Mouse (Mus musculus) heart, embryonic 15.5 days (tissue): ENCODE results near the gene Ccdc127. TPM values are rescaled to one million over a fixed set of nuclear protein-coding genes. Genes with fewer than 3 reads are reported as not detected.

ENCODE experiments used
- ATAC-seq: fragments of 200-750 bp; cut with Nextera tagmentation; replicated peaks from 2 replicates; pipeline ENCODE4 v1.8.0; 2017; ENCODE audit warnings: low read depth, moderate TSS enrichment; ENCODE audit not compliant: insufficient number of reproducible peaks, insufficient read depth, low FRiP score
- H3K27ac ChIP-seq: fragments of 300-500 bp; sonication (generic); 2 replicates; pipeline ENCODE4 v1.5.1; 2015; ENCODE audit warnings: mild to moderate bottlenecking, inconsistent platforms
- H3K27me3 ChIP-seq: fragments of 300-500 bp; sonication (generic); 2 replicates; pipeline ENCODE4 v1.6.1; 2015; ENCODE audit warnings: inconsistent platforms
- H3K36me3 ChIP-seq: fragments of 300-500 bp; sonication (generic); 2 replicates; pipeline ENCODE4 v1.6.1; 2015; ENCODE audit warnings: mild to moderate bottlenecking, inconsistent platforms
- H3K4me1 ChIP-seq: fragments of 300-500 bp; sonication (generic); replicated peaks from 2 replicates; pipeline ENCODE4 v1.6.1; 2015; ENCODE audit warnings: inconsistent platforms
- H3K4me2 ChIP-seq: fragments of 300-500 bp; sonication (generic); 2 replicates; pipeline ENCODE4 v1.6.1; 2015; ENCODE audit warnings: inconsistent platforms, mild to moderate bottlenecking, moderate library complexity
- H3K4me3 ChIP-seq: fragments of 300-500 bp; sonication (generic); 2 replicates; pipeline ENCODE4 v1.5.1; 2015; ENCODE audit warnings: mild to moderate bottlenecking, inconsistent platforms
- H3K9ac ChIP-seq: fragments of 300-500 bp; sonication (generic); 2 replicates; pipeline ENCODE4 v1.6.1; 2015; ENCODE audit warnings: mild to moderate bottlenecking, inconsistent platforms
- H3K9me3 ChIP-seq: fragments of 300-500 bp; sonication (generic); replicated peaks from 2 replicates; pipeline ENCODE4 v1.6.1; 2016; ENCODE audit warnings: inconsistent platforms
- WGBS: fragments of 180-500 bp; shearing (Covaris S2); methylation state at CpG from one replicate; pipeline ENCODE4 v1.1.7; 2015; ENCODE audit warnings: mixed read lengths; 5-methylcytosine and 5-hydroxymethylcytosine counted together
- polyA plus RNA-seq: library from polyadenylated mRNA; unstranded; fragments of >200 nt; fragmentation: Nextera tagmentation; extraction: Ambion mirVana; gene quantifications from 2 replicates; pipeline ENCODE4 v1.2.1, GENCODE M21; 2015

Ccdc127 gene
- polyA plus RNA-seq, 1 experiment from 2014 or later = 51.2 TPM

DNA sequence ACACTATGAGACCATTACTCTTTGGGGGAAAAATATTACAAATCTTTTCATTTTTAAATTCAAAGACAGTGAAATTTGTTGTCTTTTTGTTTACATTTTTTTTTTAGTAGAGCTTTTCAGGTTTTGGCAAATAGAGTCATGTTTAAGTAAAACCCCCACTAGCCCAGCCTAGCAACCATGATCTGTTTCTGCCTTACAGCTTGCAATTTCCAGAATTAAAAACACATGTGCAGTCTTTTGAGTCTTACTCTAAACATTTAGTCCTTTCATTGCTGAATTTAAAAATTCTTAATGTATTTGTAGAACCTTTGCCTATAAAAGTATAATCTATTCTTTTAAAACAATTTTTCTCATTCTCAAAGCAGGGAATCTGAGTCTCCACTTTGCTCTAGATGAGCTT, 20.8 kb upstream of the Ccdc127 start:
- H3K27ac ChIP-seq = no peak overlapping the region
- H3K9ac ChIP-seq = no peak overlapping the region
- no peak overlapping the region for H3K4me3 ChIP-seq
- no peak overlapping the region for H3K4me2 ChIP-seq
- H3K36me3 ChIP-seq = peaks cover 79% of the 10 kb centered on the region
- no peak for ATAC-seq
- H3K4me1 ChIP-seq = no peaks in the 10 kb centered on the region
- H3K27me3 ChIP-seq = no peaks in the 10 kb centered on the region
- H3K9me3 ChIP-seq = no peaks in the 10 kb centered on the region

DNA sequence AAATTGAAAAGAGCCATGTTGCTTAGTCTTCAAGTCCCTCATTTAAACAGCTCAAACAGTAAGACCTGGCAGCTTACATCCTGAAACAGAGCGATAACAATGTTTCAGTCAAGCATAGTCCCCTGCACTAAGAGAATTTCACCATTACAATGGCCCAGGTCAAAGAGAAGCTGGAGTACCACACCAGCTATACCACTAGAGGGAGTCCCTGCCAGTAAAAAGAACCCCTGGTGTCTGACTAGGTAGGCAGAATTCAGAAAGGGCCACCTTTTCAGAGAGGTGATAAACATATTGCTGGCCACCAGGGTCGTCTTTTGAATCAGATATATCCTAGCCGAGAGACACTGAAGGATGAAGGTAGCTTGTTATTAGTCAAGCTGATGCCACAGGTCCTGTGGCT, 9.1 kb upstream of the Ccdc127 start:
- H3K9ac ChIP-seq = no peak overlapping the region
- no peaks in the 10 kb centered on the region for H3K9me3 ChIP-seq
- 44% methylated on average over 3 of the region's 3 CpGs for WGBS
- no peak overlapping the region for H3K27ac ChIP-seq
- H3K4me2 ChIP-seq = no peak overlapping the region
- H3K27me3 ChIP-seq = no peaks in the 10 kb centered on the region
- H3K4me1 ChIP-seq = no peaks in the 10 kb centered on the region
- H3K4me3 ChIP-seq = no peak overlapping the region
- no peak for ATAC-seq
- H3K36me3 ChIP-seq = peaks cover 76% of the 10 kb centered on the region

DNA sequence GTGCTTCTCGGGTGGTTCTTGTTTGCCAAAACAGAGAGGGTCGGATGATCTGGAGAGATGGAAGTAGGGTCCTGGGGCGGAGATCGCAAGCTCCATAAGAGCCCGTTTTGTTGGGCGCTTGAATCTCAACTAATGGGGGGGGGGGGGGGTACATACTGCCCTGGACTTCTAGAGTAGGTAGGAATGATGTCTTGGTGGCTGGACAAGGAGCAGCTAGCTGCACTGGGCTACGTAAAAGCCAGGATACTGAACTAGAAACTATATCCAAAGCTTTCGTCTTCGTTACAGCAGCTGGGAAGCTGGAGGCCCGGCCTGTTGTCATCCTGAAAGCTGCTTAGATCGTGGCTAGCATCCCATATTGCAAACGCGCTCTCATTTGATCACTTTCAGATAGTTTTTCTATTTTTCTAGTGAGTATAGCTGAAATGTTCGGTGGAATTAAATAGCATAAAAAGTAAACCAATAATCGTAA, 362 bp downstream of the Ccdc127 start:
- ATAC-seq = peak; percentile 16; the same call in 1 of the 2 replicates
- under 1% methylated on average over 15 of the region's 15 CpGs for WGBS
- no peaks in the 10 kb centered on the region for H3K27me3 ChIP-seq
- H3K4me1 ChIP-seq = peaks cover 20% of the 10 kb centered on the region
- H3K9ac ChIP-seq = peak overlapping the region; percentile 84
- no peaks in the 10 kb centered on the region for H3K9me3 ChIP-seq
- peaks cover 10% of the 10 kb centered on the region for H3K36me3 ChIP-seq
- peak overlapping the region; percentile 67 for H3K4me3 ChIP-seq
- H3K4me2 ChIP-seq = peak overlapping the region; percentile 59
- H3K27ac ChIP-seq = peak overlapping the region; percentile 90

DNA sequence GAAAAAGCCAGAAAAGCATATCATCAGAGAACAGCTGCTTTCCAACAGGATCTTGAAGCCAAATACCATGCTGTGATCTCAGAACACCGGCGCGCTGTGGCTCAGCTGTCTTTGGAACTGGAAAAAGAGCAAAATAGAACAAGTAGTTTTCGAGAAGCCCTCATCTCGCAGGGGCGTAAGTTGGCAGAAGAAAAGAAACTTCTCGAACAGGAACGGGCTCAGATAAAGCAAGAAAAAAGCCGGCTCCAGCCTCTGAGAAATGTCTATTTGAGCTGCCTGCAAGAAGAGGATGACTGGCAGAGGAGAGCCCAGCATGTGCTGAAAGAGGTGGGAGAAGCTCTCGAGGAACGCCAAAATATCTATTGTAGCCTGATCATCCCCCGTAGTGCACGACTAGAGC, 6.4 kb downstream of the Ccdc127 start:
- peaks cover 52% of the 10 kb centered on the region for H3K36me3 ChIP-seq
- H3K4me3 ChIP-seq = no peak overlapping the region
- H3K9me3 ChIP-seq = no peaks in the 10 kb centered on the region
- no peaks in the 10 kb centered on the region for H3K27me3 ChIP-seq
- WGBS = 95% methylated on average over 13 of the region's 13 CpGs
- no peak overlapping the region for H3K4me2 ChIP-seq
- no peak overlapping the region for H3K9ac ChIP-seq
- no peak overlapping the region for H3K27ac ChIP-seq
- ATAC-seq = no peak
- H3K4me1 ChIP-seq = no peaks in the 10 kb centered on the region

DNA sequence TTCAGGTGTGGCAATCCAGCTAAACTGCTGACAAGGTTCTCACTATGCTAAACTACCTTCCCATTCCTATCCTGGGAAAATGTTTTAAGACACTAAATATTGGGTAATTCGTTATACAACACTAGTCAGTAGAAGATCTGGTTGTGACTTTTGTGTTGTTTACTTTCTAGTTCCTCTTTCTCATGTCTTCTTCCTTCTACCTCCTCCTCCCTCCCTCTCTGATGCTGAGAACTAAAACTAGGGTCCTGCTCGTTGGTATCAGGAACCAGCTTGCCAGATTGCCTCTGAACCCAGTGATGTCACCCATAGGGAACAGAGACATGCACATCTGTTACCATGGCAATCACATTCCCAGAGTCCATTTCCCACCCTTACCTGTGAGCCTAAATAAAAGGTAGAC, 12.1 kb downstream of the Ccdc127 start:
- peaks cover 20% of the 10 kb centered on the region for H3K4me1 ChIP-seq
- peak overlapping the region; percentile 47; the same call in 1 of the 2 replicates for H3K4me3 ChIP-seq
- no peak for ATAC-seq
- H3K27me3 ChIP-seq = no peaks in the 10 kb centered on the region
- 67% methylated on average over 2 of the region's 2 CpGs for WGBS
- H3K4me2 ChIP-seq = peak overlapping the region; percentile 61
- H3K36me3 ChIP-seq = peaks cover 29% of the 10 kb centered on the region
- no peaks in the 10 kb centered on the region for H3K9me3 ChIP-seq
- H3K27ac ChIP-seq = no peak overlapping the region
- H3K9ac ChIP-seq = no peak overlapping the region

DNA sequence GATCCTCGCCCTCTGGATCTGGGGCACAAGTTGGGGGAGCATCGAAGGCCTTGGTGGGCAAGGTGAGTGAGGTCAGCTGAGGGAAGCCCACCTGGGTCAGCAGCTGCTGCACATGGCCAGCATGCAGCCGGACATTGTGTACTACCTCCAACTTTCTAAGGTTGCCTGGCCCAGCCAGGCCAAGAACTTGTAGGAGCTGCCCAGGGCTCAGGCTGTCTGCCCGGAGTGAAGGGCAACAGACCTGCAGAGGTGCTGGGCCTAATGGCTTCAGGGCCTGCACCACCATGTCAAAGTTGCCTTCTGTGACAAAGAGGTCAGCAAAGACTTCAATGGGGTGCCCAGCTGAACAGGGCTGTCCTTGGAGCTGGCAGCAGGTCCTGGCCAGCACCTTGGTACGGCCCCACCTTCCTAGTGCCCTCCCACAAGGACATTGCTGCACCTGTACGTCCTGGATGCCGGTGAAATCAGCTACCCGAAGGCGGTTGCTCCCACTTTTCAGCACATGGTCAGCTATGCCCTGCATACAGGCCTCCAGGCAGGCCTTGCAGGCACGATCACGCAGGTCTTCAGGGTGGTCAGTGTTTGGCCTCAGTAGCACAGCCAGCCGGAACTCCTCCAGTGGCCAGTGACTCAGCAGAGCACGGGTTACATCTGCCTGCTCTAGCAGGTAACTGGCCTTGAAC, 13.2 kb downstream of the Ccdc127 start:
- WGBS = 64% methylated on average over 13 of the region's 13 CpGs
- peak; percentile 24 for ATAC-seq
- peak overlapping the region; percentile 62 for H3K9ac ChIP-seq
- peak overlapping the region; percentile 61 for H3K4me2 ChIP-seq
- peak overlapping the region; percentile 93 for H3K27ac ChIP-seq
- H3K9me3 ChIP-seq = no peaks in the 10 kb centered on the region
- peak overlapping the region; percentile 47 for H3K4me3 ChIP-seq
- H3K4me1 ChIP-seq = peaks cover 20% of the 10 kb centered on the region
- H3K36me3 ChIP-seq = peaks cover 20% of the 10 kb centered on the region
- H3K27me3 ChIP-seq = no peaks in the 10 kb centered on the region

DNA sequence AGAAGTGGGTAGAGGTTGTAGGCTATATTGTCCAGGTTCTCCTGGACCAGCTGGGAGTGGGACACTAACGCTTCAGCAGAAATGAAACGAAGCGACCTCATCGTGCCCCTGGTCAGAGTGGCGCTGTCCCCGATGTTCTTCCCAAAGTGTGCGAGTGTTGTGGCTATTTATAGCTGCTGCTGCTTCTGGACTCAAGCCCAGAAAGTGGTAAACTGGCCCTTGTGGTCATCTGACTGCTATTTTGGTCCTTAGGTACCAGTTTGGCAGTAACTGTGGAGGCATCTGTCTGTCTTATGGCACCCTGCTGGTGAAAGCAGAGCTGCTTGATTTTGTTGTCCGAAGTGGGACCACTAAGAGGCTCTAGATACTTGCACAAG, 13.7 kb downstream of the Ccdc127 start, which contains the start of gene Lrrc14b:
Gene Lrrc14b (minus strand): TSS at position 147 of the 377 bp plus-strand sequence.
- peaks cover 15% of the 10 kb centered on the region for H3K36me3 ChIP-seq
- peak within 1 kb of the TSS; percentile 61 for H3K4me2 ChIP-seq
- H3K4me1 ChIP-seq = peaks cover 20% of the 10 kb centered on the region
- peak within 1 kb of the TSS; percentile 62 for H3K9ac ChIP-seq
- ATAC-seq = peak; percentile 86
- H3K4me3 ChIP-seq = peak within 1 kb of the TSS; percentile 47
- peak within 1 kb of the TSS; percentile 93 for H3K27ac ChIP-seq
- WGBS = 31% methylated on average over 8 of the region's 8 CpGs
- no peaks in the 10 kb centered on the region for H3K9me3 ChIP-seq
- no peaks in the 10 kb centered on the region for H3K27me3 ChIP-seq

DNA sequence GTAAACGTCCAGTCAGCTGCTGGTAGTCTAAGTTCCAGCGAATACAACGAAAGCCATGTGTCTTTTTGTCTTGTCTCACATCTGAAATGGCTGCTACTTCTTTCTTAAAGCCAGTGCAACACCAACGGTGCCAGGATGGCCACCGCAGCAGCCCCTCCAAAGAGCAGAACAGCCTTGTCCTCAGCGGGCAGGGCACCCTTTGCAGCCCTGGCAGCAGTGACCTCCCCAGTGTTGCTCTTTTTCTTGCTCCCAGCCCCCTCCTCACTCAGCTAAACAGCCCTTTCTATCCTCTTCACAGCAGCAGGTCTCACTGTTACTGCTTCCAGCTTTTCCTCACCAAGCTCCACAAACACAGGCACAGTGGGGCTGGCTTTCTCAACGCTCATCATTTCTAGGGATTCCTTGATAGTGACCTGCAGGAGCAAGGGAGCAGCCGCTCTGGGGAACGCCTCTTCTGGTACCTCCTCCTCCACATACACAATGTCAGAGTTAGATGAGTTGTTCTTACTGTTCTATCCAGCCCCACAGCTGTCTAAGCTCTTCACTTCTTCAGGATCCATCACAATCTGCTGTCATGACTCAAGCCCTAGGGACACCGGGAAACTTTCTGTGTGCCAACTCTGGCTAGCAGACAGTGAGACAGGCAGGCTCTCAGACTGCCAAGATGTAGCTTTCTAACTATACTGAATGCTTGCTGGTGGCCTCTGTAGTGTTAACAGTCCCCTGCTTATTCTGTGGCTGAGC, 31.6 kb downstream of the Ccdc127 start:
- no peak overlapping the region for H3K4me2 ChIP-seq
- H3K27me3 ChIP-seq = no peaks in the 10 kb centered on the region
- H3K4me1 ChIP-seq = no peaks in the 10 kb centered on the region
- no peak overlapping the region for H3K9ac ChIP-seq
- 0 out of 2 replicates have a peak overlapping the region, but pooled peaks have one; percentile 2 for H3K27ac ChIP-seq
- 66% methylated on average over 10 of the region's 10 CpGs for WGBS
- no peaks in the 10 kb centered on the region for H3K9me3 ChIP-seq
- no peak overlapping the region for H3K4me3 ChIP-seq
- no peak for ATAC-seq
- H3K36me3 ChIP-seq = no peaks in the 10 kb centered on the region

DNA sequence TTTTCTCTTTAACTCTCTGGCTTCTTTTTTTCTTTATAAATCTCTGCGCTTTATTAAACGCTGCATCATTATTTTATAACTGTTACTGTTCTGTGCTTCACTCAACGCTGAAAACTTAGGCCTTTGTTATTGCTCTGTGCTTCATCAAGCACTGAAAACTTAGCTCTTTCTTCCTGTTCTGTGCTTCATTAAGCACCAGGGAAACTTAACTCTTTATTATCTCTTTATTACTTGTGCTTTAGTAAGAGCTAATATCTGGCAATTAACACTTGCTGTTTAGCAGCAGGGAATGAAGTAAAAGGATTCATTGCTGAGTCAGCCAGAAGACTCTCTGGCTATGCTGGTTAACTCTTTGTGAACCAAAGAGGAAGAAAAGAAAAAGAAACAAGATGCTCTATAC, 32.2 kb downstream of the Ccdc127 start:
- no peaks in the 10 kb centered on the region for H3K27me3 ChIP-seq
- H3K36me3 ChIP-seq = no peaks in the 10 kb centered on the region
- H3K4me1 ChIP-seq = no peaks in the 10 kb centered on the region
- H3K4me2 ChIP-seq = no peak overlapping the region
- H3K27ac ChIP-seq = 0 out of 2 replicates have a peak overlapping the region, but pooled peaks have one; percentile 2
- no peak for ATAC-seq
- no peak overlapping the region for H3K4me3 ChIP-seq
- H3K9ac ChIP-seq = no peak overlapping the region
- 62% methylated on average over 3 of the region's 3 CpGs for WGBS
- no peaks in the 10 kb centered on the region for H3K9me3 ChIP-seq

DNA sequence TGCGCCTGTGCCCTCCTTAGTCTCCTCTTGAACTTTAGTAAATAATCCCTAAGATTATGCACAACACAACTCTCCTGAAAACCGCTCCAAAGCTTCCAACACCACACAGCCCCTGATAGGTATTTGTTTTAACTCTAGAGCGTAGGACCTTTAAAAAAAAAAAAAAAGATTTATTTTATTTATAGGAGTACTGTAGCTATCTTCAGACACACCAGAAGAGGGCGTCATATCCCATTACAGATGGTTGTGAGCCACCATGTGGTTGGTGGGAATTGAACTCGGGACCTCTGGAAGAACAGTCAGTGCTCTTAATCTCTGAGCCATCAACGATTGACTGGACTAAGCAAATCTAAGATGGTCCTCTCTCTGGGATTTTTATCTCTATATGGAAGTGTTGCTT, 39.6 kb downstream of the Ccdc127 start:
- Histone ChIP-seq H3K27ac (no peak overlapping the region), H3K36me3 (no peaks in the 10 kb centered on the region), H3K4me1 (0 out of 2 replicates have a peak, but pooled peaks cover 5% of the 10 kb centered on the region), H3K9me3 (no peaks in the 10 kb centered on the region), H3K9ac (no peak overlapping the region), H3K27me3 (no peaks in the 10 kb centered on the region), H3K4me2 (peak overlapping the region; percentile 64), H3K4me3 (peak overlapping the region; percentile 57)
- 61% methylated on average over 6 of the region's 6 CpGs for WGBS
- ATAC-seq = no peak

DNA sequence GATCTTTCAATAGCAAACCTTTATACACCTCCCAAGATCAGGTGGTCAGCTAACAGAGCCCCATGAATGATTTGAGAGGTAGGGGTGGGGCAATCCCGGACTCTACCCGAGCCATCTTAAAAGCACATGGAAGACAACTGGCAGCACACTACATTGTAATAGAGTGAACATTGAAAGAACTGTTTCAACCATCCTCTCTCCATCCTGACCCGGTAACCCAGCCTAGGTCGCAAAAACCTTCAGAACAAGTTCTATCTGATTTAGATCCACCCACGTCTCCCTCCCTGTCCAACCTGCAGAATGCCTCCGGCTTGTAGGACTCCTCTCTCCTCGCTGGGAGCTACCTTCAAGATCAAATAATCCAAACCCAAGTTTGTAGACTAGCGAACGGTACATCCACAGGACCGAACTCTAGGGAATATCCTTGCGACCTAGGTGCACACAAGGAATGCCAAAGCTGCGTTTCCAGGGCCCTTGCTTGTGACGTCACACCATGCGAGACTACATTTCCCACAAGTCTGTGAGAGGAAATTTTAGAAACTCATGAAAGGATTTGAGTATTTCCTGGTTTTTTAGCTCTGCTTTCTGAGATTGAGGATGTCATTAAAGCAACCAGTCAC, 40.4 kb downstream of the Ccdc127 start, which contains the start of gene Zfp72:
Gene Zfp72 (minus strand): TSS at position 466 of the 620 bp plus-strand sequence.
- 3% methylated on average over 14 of the region's 14 CpGs for WGBS
- no peak within 1 kb of the TSS for H3K27ac ChIP-seq
- ATAC-seq = peak; percentile 60; the same call in 1 of the 2 replicates

More for the DNA sequence above, 40.4 kb downstream of the Ccdc127 start, which contains the start of gene Zfp72:
- Histone ChIP-seq H3K4me1 (0 out of 2 replicates have a peak, but pooled peaks cover 5% of the 10 kb centered on the region), H3K9ac (peak within 1 kb of the TSS; percentile 44), H3K9me3 (no peaks in the 10 kb centered on the region), H3K27me3 (no peaks in the 10 kb centered on the region), H3K36me3 (no peaks in the 10 kb centered on the region), H3K4me3 (peak within 1 kb of the TSS; percentile 57), H3K4me2 (peak within 1 kb of the TSS; percentile 64)
